Mouse (Mus musculus) kidney, adult 8-10 months (tissue): ENCODE measurements around the gene Gabrb1.
A peak's percentile ranks its signal among the peaks of the same experiment; 100 is the strongest.
"Not testable (repeated sequence)": the region's sequence is repeated elsewhere in the genome, so short reads cannot be mapped to it uniquely, and the experiment has no call there.

Experiments
- DNase-seq, 2 experiments: peaks; one replicate each; pipeline ENCODE4 v3.0.0; 2022

Gene Gabrb1

DNA sequence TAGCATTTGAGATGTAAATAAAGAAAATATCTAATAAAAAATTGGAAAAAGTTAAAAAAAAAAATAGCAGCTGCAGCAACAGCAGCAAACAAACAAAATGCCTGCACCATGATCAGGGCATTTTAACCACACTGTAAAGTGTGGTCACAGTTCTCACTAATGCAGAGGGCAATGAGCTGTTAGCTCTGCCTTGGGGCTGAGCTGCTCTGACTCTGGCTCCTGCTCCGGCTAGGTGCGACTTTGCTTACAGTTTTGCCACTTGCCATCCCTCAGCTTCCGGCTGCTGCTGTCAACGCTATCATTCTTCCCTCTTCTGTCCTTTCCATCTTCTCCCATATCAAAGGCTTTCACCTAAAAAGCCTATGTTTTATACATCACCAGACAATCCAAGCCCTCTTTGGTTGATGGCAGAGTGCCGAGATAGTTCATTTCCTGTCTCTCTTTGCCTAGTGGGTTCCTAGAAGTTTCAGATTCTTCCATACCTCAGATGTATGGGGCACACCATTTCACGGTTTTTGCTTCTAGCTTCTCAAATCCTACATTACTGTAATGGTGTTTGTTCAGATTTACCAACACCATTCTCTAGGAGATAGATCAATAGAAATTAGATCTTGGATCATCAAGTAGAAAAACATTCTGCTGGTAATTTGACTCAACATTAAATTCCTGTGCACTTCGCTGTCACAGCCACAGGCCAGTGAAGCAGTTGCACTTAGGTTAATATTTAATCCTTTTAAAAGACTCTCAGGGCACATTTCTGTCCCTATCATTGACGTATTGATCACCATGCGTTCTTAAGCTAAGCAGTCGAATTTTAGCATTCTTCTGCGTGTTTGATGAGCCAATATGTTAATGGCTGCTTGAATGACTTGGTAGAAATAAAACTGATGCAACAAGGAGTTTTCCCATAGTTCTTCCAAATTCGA lies 385.6 kb downstream of the Gabrb1 start:
- DNase-seq, result no peak

DNA sequence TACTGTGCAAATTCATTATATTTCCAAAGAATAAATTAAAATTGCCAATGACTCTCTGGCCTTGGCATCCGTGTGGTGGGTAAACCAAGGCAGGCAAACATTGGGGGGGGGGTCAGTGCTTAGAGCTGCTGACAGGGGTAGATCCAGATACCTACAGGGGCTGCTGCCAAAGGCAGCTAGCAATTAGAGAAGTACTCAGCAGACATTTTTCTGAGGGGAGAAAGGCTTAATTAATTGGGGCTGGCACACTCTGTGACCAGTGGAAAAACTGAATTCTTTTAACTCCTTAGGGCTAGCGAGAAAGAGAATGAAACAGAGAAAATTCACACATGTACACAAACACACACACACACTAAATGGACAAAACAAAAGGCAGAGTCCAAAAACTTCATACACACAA lies 388.3 kb downstream of the Gabrb1 start:
- no peak for DNase-seq

GRCm38 (mm10) chr5:72064079-72064478 lies 406.2 kb downstream of the Gabrb1 start:
- DNase-seq, result no peak

DNA sequence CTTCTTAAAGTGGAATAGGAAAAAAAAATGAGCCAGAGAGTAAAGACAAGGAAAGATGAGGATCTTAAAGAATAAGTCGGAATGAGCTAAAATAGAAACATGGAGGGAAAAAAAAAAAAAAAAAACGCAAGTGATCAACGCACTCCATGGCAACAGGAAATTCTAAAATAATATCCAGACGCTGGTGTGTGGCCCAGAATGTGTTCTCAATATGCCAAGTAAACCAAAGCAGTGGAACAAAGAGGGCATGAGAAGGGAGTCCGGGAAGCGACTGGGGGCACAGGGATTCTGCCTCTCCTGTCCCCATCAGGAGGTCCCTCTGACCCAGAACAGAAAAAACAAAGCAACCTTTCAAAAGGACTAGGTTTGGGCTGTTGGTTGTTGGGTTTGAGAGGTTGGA lies 410.9 kb downstream of the Gabrb1 start:
- no peak for DNase-seq

DNA sequence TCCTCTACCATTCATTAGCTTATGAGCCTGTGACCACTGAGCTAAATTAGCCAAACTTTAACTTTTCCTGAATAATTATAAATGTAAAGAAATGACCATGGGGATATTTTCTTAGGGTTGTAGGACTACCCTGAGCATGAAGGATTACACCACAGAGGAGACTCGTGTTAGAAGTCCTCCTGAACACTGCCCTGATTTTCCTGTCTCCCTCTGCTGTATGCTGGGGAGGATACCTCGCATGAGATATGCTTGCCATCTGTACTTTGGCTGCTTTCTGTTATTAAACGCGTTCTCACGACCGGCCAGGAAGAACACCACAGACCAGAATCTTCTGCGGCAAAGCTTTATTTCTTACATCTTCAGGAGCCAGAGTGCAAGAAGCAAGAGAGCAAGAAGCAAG lies 411.5 kb downstream of the Gabrb1 start:
- DNase-seq, result not testable (repeated sequence)

DNA sequence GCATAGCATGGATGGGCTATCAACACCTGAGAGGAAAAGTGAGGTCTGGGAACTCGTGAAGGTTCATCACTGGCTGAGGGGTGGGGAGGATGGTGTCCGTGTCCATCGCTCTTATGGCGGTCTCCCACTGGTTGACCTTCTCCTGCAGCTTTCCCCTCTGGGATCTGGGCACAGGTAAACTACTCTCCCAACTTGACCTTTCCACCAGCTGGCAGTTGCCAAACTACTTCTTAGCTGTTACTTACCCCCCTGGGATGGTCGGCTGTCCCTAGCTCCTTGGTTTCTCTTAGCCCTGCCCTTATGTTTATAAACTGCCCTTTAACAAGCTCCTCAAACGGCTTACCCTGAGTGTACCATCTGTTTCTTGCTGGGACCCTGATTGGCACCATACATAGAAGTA lies 418.9 kb downstream of the Gabrb1 start:
- DNase-seq, result no peak

DNA sequence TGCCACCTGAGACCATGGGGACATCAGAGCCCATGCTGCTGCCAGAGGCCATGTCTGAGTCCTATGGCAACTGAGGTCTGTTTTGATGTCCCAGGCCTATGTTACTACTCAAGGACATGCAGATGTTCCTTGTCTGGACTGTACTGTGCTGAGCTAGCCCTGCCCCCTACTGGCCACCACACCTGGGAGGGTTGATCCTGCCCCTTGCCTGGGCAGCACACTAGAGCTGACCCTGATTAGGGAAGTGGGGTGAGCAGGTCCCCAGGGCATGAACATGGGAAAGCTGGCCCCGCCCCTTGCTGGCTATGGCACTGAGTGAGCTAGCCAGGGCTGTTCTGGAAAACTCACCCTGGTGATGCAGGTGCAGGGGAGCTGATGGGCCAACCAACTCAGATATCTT lies 428.6 kb downstream of the Gabrb1 start:
- DNase-seq, result peak in 1 of 2 experiments; percentile 4

- no peak for DNase-seq
These were observed 436.7 kb downstream of the Gabrb1 start for GRCm38 (mm10) chr5:72094582-72094981.

- DNase-seq, result no peak
These were observed 437.1 kb downstream of the Gabrb1 start for GRCm38 (mm10) chr5:72095015-72095414.

- no peak for DNase-seq
These were observed 446.5 kb downstream of the Gabrb1 start for GRCm38 (mm10) chr5:72104274-72104921.

GRCm38 (mm10) chr5:72122414-72123037 lies 464.6 kb downstream of the Gabrb1 start:
- no peak for DNase-seq

DNA sequence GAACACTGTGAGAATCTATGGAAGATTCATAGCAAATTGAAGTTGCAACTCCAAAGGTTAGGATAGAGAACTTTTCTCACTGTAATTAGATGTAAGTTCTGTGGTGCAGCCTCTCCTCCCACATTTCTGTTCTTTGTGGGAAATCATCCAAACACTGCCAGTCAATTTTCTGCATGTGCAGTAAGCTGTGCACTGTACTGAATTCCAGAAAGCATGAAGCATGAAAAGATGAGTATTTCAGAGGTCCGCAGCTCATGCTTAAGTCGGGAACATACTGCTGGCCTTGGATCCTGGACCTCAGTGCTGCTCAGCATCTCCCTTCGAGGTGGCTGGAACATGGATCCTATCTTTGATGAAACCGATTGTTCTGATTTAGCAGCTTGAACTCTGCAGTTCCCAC lies 468.8 kb downstream of the Gabrb1 start:
- no peak for DNase-seq

- no peak for DNase-seq
These were observed 476.0 kb downstream of the Gabrb1 start for GRCm38 (mm10) chr5:72133906-72134305.

DNA sequence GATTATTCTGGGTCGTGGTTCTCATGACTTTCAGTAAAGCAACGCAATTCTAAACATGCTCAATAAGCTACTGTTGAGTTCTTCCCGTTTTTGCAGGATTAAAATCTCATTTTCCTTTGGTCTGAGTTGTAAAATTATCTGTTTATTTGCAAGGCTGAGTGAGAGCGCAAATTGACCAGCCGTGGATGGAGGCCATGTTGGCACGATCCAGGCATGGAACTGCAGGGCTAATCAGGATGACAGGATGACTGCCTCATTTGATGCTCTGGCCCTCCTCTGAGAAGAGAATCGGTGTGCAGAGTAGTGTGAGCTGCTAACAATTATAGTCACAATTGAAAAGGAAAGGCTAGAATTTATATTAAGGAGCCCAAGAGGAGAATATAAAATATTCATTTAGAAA lies 480.3 kb downstream of the Gabrb1 start:
- DNase-seq, result no peak

DNA sequence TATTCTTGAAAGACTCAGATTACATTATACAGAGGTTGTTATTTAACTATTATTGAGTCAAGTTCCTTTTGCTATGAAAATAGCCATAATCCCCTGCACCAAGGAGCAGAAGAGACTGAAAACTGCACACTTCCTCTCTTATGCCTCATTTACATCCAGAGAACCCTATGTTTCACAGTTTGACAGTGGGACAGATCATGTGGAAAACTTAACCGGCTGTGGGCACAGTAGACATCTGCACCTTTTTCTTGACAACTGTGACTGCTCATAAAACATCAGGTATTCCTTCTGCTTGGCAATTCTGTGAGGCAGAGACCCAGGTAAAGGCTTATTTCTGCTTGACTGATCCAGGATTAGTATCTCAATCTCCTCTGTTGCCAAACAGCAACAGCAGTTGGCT lies 481.7 kb downstream of the Gabrb1 start:
- DNase-seq, result no peak

- DNase-seq, result no peak
These were observed 490.8 kb downstream of the Gabrb1 start for GRCm38 (mm10) chr5:72148679-72149078.

DNA sequence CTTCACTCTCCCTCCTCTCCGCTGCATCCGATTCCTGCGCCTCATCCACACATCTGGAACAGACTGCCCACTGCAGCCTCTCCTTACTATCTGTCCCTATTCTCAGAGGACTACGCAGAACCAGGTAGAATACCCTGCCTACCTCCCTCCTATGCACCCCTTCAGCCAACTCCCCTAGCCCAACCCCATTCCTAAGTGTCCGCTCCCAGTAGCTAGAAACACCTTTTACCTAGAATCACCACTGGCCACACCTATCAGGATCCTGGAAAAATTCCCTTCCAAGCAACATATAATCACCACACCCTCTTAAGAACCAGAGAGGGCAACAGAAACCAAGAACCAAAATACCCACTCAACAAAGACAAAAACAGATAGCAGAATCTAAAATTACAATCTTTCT lies 493.0 kb downstream of the Gabrb1 start:
- no peak for DNase-seq

DNA sequence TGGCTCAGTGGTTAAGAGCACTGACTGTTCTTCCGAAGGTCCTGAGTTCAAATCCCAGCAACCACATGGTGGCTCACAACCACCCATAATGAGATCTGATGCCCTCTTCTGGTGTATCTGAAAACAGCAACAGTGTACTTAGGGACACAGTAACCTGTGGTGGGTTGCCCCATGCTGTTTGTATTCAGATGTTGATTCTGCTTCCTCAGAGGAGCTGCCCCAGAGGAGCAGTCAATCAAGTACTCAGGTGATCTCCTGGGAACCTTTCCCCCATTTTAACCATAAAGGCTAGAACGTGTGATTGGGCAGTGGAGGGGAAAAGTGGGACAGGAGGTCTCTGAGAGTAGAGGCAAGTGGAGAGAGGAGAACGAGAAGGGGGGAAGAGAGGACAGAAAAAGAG lies 497.8 kb downstream of the Gabrb1 start:
- not testable (repeated sequence) for DNase-seq

- DNase-seq, result no peak
These were observed 498.7 kb downstream of the Gabrb1 start for GRCm38 (mm10) chr5:72156598-72156997.

GRCm38 (mm10) chr5:72158667-72159066 lies 500.8 kb downstream of the Gabrb1 start:
- no peak for DNase-seq

DNA sequence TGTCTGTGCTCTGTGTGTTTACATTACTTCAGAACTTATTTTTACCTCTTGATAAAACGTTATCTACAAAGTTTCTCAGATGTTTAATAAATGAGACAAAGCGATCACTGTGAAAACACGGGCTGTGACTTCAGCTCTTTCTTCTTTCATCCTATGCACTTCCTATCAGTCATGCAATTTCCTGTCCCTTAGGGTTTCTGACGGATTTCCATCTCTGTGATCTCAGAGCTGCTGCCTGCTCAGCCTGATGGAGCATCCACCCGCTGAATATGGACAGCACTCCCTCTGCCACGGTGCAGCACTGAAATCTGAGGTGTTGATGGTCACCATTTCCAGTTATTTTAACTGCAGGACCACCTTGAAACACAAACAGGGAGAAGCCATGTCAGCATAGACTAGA lies 501.6 kb downstream of the Gabrb1 start:
- no peak for DNase-seq

GRCm38 (mm10) chr5:72160781-72161485 lies 503.0 kb downstream of the Gabrb1 start:
- DNase-seq, result no peak

DNA sequence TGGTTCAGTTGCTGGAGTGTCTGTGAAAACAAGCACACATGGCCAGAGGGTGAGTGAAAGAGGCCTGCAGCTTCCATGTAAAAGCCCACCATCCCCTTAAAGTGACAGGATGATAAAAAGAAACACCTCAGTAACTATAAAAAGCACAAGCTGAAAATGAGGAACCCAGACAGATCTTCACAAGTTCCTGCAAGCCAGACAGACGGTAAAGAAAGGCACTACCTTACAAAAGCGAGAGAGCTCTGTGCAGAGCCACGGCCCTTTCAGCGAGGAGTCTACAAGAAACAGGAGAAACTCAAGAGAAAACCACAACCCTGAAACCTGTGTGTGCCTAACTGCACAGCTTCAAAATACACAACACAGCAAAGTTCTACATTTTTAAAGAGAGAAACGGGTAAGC lies 504.9 kb downstream of the Gabrb1 start:
- no peak for DNase-seq
